ENCODE assay signal across 10 mouse cellular contexts in genomic region chr13:35031684-35032082, GRCm38 (mm10). TPM values are rescaled to one million over a fixed set of nuclear protein-coding genes. Genes with fewer than 3 reads are reported as not detected.
DNase-seq lines count a peak whose midpoint lies in the region; ATAC-seq and TF ChIP-seq lines count a peak whose summit lies in the region.
"Had no signal": no experiment of that assay in that cellular context is flagged by ENCODE, and none has a peak within 500 bp of the region (broad histone marks: within the 10 kb centered on the region; RNA-seq: fewer than 3 reads in every experiment).

No protein-coding gene starts in this region.

- ATAC-seq in Patski, result no peak

- no peak overlapping the region for H3K9ac ChIP-seq in liver, adult 2 months (ENCODE audit: low read depth, low read length)
- H3K9ac ChIP-seq: limb, embryonic 12.5 days had no signal

- CTCF ChIA-PET in Patski (lab: Charles Lee), result interaction anchor here (0.7 to 1.8 kb wide), 3 partner anchors 38 to 916 kb away, joined by 3 to 5 read pairs (median 3); no protein-coding TSS in a partner anchor

- TF ChIP-seq POLR2A in liver, adult 2 months (IDR thresholded peaks at IDR 0.05; ENCODE audit: extremely low read depth, insufficient read depth, low read length), result no peak
- no peak for TF ChIP-seq POLR2A in thymus, adult 2 months (IDR thresholded peaks at IDR 0.05; ENCODE audit: control insufficient read depth, extremely low read depth, insufficient read depth, low read length, poor library complexity)

- in situ Hi-C loops in Patski (cut with MboI; ENCODE audit: low pct_unique_long_range_greater_than_20kb), result loop anchor here (10.0 kb wide), 1 partner anchor 913 kb away; no protein-coding TSS in a partner anchor

- H3K36me3 ChIP-seq in liver, adult 2 months (ENCODE audit: control insufficient read depth, insufficient read depth, low read length), result no peaks in the 10 kb centered on the region
- no peaks in the 10 kb centered on the region for H3K36me3 ChIP-seq in thymus, adult 2 months (ENCODE audit: control insufficient read depth, insufficient read depth, low read length)
- H3K36me3 ChIP-seq: limb, embryonic 12.5 days had no signal

- no peaks in the 10 kb centered on the region for H3K27me3 ChIP-seq in liver, adult 2 months (ENCODE audit: control insufficient read depth, insufficient read depth, low read length)
- H3K27me3 ChIP-seq in Patski, result no peaks in the 10 kb centered on the region
- no peaks in the 10 kb centered on the region for H3K27me3 ChIP-seq in thymus, adult 2 months (ENCODE audit: control insufficient read depth, insufficient read depth, low read length)
- H3K27me3 ChIP-seq: limb, embryonic 12.5 days had no signal

- TF ChIP-seq CTCF in liver, adult 2 months (IDR thresholded peaks at IDR 0.05; ENCODE audit: low read depth, low read length), result peak; percentile 39; the same call in 1 of the 2 replicates
- TF ChIP-seq CTCF in Patski (IDR thresholded peaks at IDR 0.05), result peak; percentile 57
- peak; percentile 54; the same call in 1 of the 2 replicates for TF ChIP-seq CTCF in thymus, adult 2 months (IDR thresholded peaks at IDR 0.05; ENCODE audit: borderline replicate concordance, control insufficient read depth, extremely low read depth, insufficient read depth, low read length, poor library complexity)

- peak; percentile 13 to 26 for DNase-seq in cerebellum, postnatal 10 days
- no peak for DNase-seq in cerebellum, adult 18-20 months
- DNase-seq in liver, adult 2 months (ENCODE audit: extremely low read depth, low read depth, low spot score), result no peak
- DNase-seq in liver, result no peak
- no peak for DNase-seq in Patski (ENCODE audit: low read depth, low spot score)
- peak; percentile 58 for DNase-seq in thymus, adult 2 months
- no peak for DNase-seq in right cerebral cortex, postnatal 10 days (ENCODE audit: low spot score in 2 of 2)
- no peak for DNase-seq in B cell, adult 2 months

- H3K4me1 ChIP-seq in liver, adult 2 months (ENCODE audit: control insufficient read depth, insufficient read depth, low read length), result peaks cover 3% of the 10 kb centered on the region; the same call in 1 of the 2 replicates
- peaks cover 50% of the 10 kb centered on the region for H3K4me1 ChIP-seq in thymus, adult 2 months (replicated peaks; ENCODE audit: control insufficient read depth, insufficient read depth, low read length)
- H3K4me1 ChIP-seq: limb, embryonic 12.5 days had no signal

- no peaks in the 10 kb centered on the region for H3K79me2 ChIP-seq in liver, adult 2 months (ENCODE audit: control insufficient read depth, insufficient read depth, low read length)

- H3K27ac ChIP-seq in liver, adult 2 months (replicated peaks; ENCODE audit: insufficient read depth, low read depth, low read length), result no peak overlapping the region
- no peak overlapping the region for H3K27ac ChIP-seq in thymus, adult 2 months (ENCODE audit: control insufficient read depth, insufficient read depth, low read length)
- H3K27ac ChIP-seq: limb, embryonic 12.5 days had no signal

- WGBS in liver, adult 2 months, result 76% methylated on average over 4 of the region's 4 CpGs
- WGBS in thymus, adult 2 months, result 78% methylated on average over 4 of the region's 4 CpGs

- H3K4me3 ChIP-seq in liver, adult 2 months (ENCODE audit: insufficient read depth, low read depth, low read length), result no peak overlapping the region
- no peak overlapping the region for H3K4me3 ChIP-seq in thymus, adult 2 months (ENCODE audit: control insufficient read depth, insufficient read depth, low read length)
- H3K4me3 ChIP-seq: erythroblast, embryonic 14.5 days; limb, embryonic 12.5 days had no signal

- POLR2A ChIA-PET in Patski (lab: Charles Lee), result interaction anchor here (0.6 kb wide), 2 partner anchors 471 to 929 kb away, joined by 3 to 4 read pairs; no protein-coding TSS in a partner anchor

RNA-seq across cellular contexts. Expression of gene Eci2, which starts 4.8 kb away (rescaled TPM):
- total RNA-seq in liver, adult 2 months (2014; rRNA removed), result 253 and 359 TPM in 2 replicates
- 125 and 130 TPM in 2 replicates for polyA plus RNA-seq in liver, adult 2 months (2012; rRNA removed)
- polyA plus RNA-seq in Patski (2021), result 453 TPM
- 72.6 and 82.4 TPM in 2 replicates for polyA plus RNA-seq in thymus, adult 2 months (2012; rRNA removed)

Comparison
In these comparisons a context has a peak if more than half of its experiments do, and no peak if none do; other contexts are left out.
1. DNase-seq: peak in cerebellum, postnatal 10 days (2 of 2) and thymus, adult 2 months (single experiment); none in cerebellum, adult 18-20 months (0 of 2), liver, adult 2 months (single experiment), liver (single experiment), Patski (single experiment), right cerebral cortex, postnatal 10 days (0 of 2) and B cell, adult 2 months (0 of 2).
2. Peak in every context shown above with its lines, with median percentiles within 50 percentile points of each other: CTCF ChIP-seq.